Mouse (Mus musculus): ENCODE results near the gene Opn3.

The Opn3 gene

GRCm38 (mm10) chr1:175692246-175692996, at the start of gene Opn3, which contains the start of gene Chml:
TSS of gene Opn3 (minus strand) at chr1:175692776.
TSS of gene Chml (minus strand) at chr1:175692901.
- peak; percentile 99 for DNase-seq (ENCODE audit: low spot score)

- DNase-seq (ENCODE audit: low spot score): no peak
Observed at GRCm38 (mm10) chr1:175725771-175726170, 33.2 kb upstream of the Opn3 start.

- no peak for DNase-seq (ENCODE audit: low spot score)
Observed at GRCm38 (mm10) chr1:175716832-175717231, 24.3 kb upstream of the Opn3 start.

GRCm38 (mm10) chr1:175712338-175712909, 19.8 kb upstream of the Opn3 start:
- no peak for DNase-seq (ENCODE audit: low spot score)

- no peak for DNase-seq (ENCODE audit: low spot score)
Observed at GRCm38 (mm10) chr1:175708013-175708412, 15.4 kb upstream of the Opn3 start.

GRCm38 (mm10) chr1:175707599-175707998, 15.0 kb upstream of the Opn3 start:
- DNase-seq (ENCODE audit: low spot score): no peak

GRCm38 (mm10) chr1:175701145-175701544, 8.6 kb upstream of the Opn3 start:
- DNase-seq (ENCODE audit: low spot score): no peak

- DNase-seq (ENCODE audit: low spot score): no peak
Observed at GRCm38 (mm10) chr1:175699796-175700195, 7.2 kb upstream of the Opn3 start.

GRCm38 (mm10) chr1:175699375-175699774, 6.8 kb upstream of the Opn3 start:
- no peak for DNase-seq (ENCODE audit: low spot score)

GRCm38 (mm10) chr1:175698293-175698692, 5.7 kb upstream of the Opn3 start, which contains the start of gene Wdr64:
TSS of gene Wdr64 (plus strand) at chr1:175698593.
- no peak for DNase-seq (ENCODE audit: low spot score)

- no peak for DNase-seq (ENCODE audit: low spot score)
Observed at GRCm38 (mm10) chr1:175693429-175693960, 919 bp upstream of the Opn3 start.

GRCm38 (mm10) chr1:175692997-175693361, 403 bp upstream of the Opn3 start:
- no peak for DNase-seq (ENCODE audit: low spot score)

- no peak for DNase-seq (ENCODE audit: low spot score)
Observed at GRCm38 (mm10) chr1:175691686-175692245, 810 bp downstream of the Opn3 start.

- DNase-seq (ENCODE audit: low spot score): no peak
Observed at GRCm38 (mm10) chr1:175680995-175681394, 11.6 kb downstream of the Opn3 start.

GRCm38 (mm10) chr1:175677459-175677858, 15.1 kb downstream of the Opn3 start:
- no peak for DNase-seq (ENCODE audit: low spot score)

- no peak for DNase-seq (ENCODE audit: low spot score)
Observed at GRCm38 (mm10) chr1:175675116-175675515, 17.5 kb downstream of the Opn3 start.

GRCm38 (mm10) chr1:175673563-175674325, 18.8 kb downstream of the Opn3 start:
- no peak for DNase-seq (ENCODE audit: low spot score)

GRCm38 (mm10) chr1:175671626-175672025, 20.9 kb downstream of the Opn3 start:
- peak; percentile 16 for DNase-seq (ENCODE audit: low spot score)

GRCm38 (mm10) chr1:175670042-175670441, 22.5 kb downstream of the Opn3 start:
- peak; percentile 31 for DNase-seq (ENCODE audit: low spot score)

GRCm38 (mm10) chr1:175669456-175669855, 23.1 kb downstream of the Opn3 start:
- DNase-seq (ENCODE audit: low spot score): no peak

- peak; percentile 60 for DNase-seq (ENCODE audit: low spot score)
Observed at GRCm38 (mm10) chr1:175668666-175669405, 23.7 kb downstream of the Opn3 start.

GRCm38 (mm10) chr1:175659900-175660299, 32.7 kb downstream of the Opn3 start:
- DNase-seq (ENCODE audit: low spot score): no peak

Data from retina, embryonic 14.5 days (tissue).